Mouse (Mus musculus): ENCODE results near the gene Wee2. TPM values are rescaled to one million over a fixed set of nuclear protein-coding genes. Genes with fewer than 3 reads are reported as not detected.

The Wee2 gene
- total and polyA plus RNA-seq, 2 experiments, result not detected

- no peak overlapping the region for H3K27ac ChIP-seq (replicated peaks; ENCODE audit: insufficient read depth, low read depth, low read length)
- TF ChIP-seq POLR2A (IDR thresholded peaks at IDR 0.05; ENCODE audit: extremely low read depth, insufficient read depth, low read length) (no peak), CTCF (IDR thresholded peaks at IDR 0.05; ENCODE audit: low read depth, low read length) (no peak)
- peak; percentile 54 for DNase-seq (ENCODE audit: extremely low read depth, low read depth, low spot score)
Observed at GRCm38 (mm10) chr6:40431356-40431755, 7.5 kb upstream of the Wee2 start.

GRCm38 (mm10) chr6:40431812-40432211 is 7.1 kb upstream of the Wee2 start:
- Histone ChIP-seq H3K79me2 (ENCODE audit: control insufficient read depth, insufficient read depth, low read length) (no peaks in the 10 kb centered on the region; the same call in 1 of the 2 replicates), H3K9ac (ENCODE audit: low read depth, low read length) (no peak overlapping the region), H3K4me1 (ENCODE audit: control insufficient read depth, insufficient read depth, low read length) (peaks cover 5% of the 10 kb centered on the region), H3K4me3 (ENCODE audit: insufficient read depth, low read depth, low read length) (no peak overlapping the region), H3K27ac (replicated peaks; ENCODE audit: insufficient read depth, low read depth, low read length) (no peak overlapping the region), H3K36me3 (ENCODE audit: control insufficient read depth, insufficient read depth, low read length) (no peaks in the 10 kb centered on the region), H3K27me3 (ENCODE audit: control insufficient read depth, insufficient read depth, low read length) (no peaks in the 10 kb centered on the region)
- no peak for DNase-seq (ENCODE audit: extremely low read depth, low read depth, low spot score)
- TF ChIP-seq POLR2A (IDR thresholded peaks at IDR 0.05; ENCODE audit: extremely low read depth, insufficient read depth, low read length), result no peak
- no peak for TF ChIP-seq CTCF (IDR thresholded peaks at IDR 0.05; ENCODE audit: low read depth, low read length)

More at GRCm38 (mm10) chr6:40431356-40431755, 7.5 kb upstream of the Wee2 start:
- Histone ChIP-seq H3K4me1 (ENCODE audit: control insufficient read depth, insufficient read depth, low read length) (peaks cover 5% of the 10 kb centered on the region), H3K9ac (ENCODE audit: low read depth, low read length) (no peak overlapping the region), H3K4me3 (ENCODE audit: insufficient read depth, low read depth, low read length) (no peak overlapping the region), H3K79me2 (ENCODE audit: control insufficient read depth, insufficient read depth, low read length) (no peaks in the 10 kb centered on the region; the same call in 1 of the 2 replicates), H3K36me3 (ENCODE audit: control insufficient read depth, insufficient read depth, low read length) (no peaks in the 10 kb centered on the region), H3K27me3 (ENCODE audit: control insufficient read depth, insufficient read depth, low read length) (no peaks in the 10 kb centered on the region)
- WGBS, result 19% methylated on average over 4 of the region's 4 CpGs

- H3K9ac ChIP-seq (ENCODE audit: low read depth, low read length), result no peak overlapping the region
- H3K4me1 ChIP-seq (ENCODE audit: control insufficient read depth, insufficient read depth, low read length), result peaks cover 5% of the 10 kb centered on the region
- no peak overlapping the region for H3K4me3 ChIP-seq (ENCODE audit: insufficient read depth, low read depth, low read length)
- no peak for DNase-seq (ENCODE audit: extremely low read depth, low read depth, low spot score)
- no peaks in the 10 kb centered on the region; the same call in 1 of the 2 replicates for H3K79me2 ChIP-seq (ENCODE audit: control insufficient read depth, insufficient read depth, low read length)
- no peaks in the 10 kb centered on the region for H3K27me3 ChIP-seq (ENCODE audit: control insufficient read depth, insufficient read depth, low read length)
- WGBS, result 89% methylated on average over 17 of the region's 17 CpGs
- no peak overlapping the region for H3K27ac ChIP-seq (replicated peaks; ENCODE audit: insufficient read depth, low read depth, low read length)
- H3K36me3 ChIP-seq (ENCODE audit: control insufficient read depth, insufficient read depth, low read length), result no peaks in the 10 kb centered on the region
- TF ChIP-seq CTCF (IDR thresholded peaks at IDR 0.05; ENCODE audit: low read depth, low read length) (no peak), POLR2A (IDR thresholded peaks at IDR 0.05; ENCODE audit: extremely low read depth, insufficient read depth, low read length) (no peak)
Observed at GRCm38 (mm10) chr6:40432346-40433275, 6.3 kb upstream of the Wee2 start.

GRCm38 (mm10) chr6:40434697-40435096 is 4.2 kb upstream of the Wee2 start:
- Histone ChIP-seq H3K27me3 (ENCODE audit: control insufficient read depth, insufficient read depth, low read length) (no peaks in the 10 kb centered on the region), H3K79me2 (ENCODE audit: control insufficient read depth, insufficient read depth, low read length) (no peaks in the 10 kb centered on the region; the same call in 1 of the 2 replicates), H3K27ac (replicated peaks; ENCODE audit: insufficient read depth, low read depth, low read length) (no peak overlapping the region), H3K9ac (ENCODE audit: low read depth, low read length) (no peak overlapping the region), H3K36me3 (ENCODE audit: control insufficient read depth, insufficient read depth, low read length) (no peaks in the 10 kb centered on the region), H3K4me1 (ENCODE audit: control insufficient read depth, insufficient read depth, low read length) (peaks cover 5% of the 10 kb centered on the region), H3K4me3 (ENCODE audit: insufficient read depth, low read depth, low read length) (no peak overlapping the region)
- TF ChIP-seq CTCF (IDR thresholded peaks at IDR 0.05; ENCODE audit: low read depth, low read length) (no peak), POLR2A (IDR thresholded peaks at IDR 0.05; ENCODE audit: extremely low read depth, insufficient read depth, low read length) (no peak)
- no peak for DNase-seq (ENCODE audit: extremely low read depth, low read depth, low spot score)
- 47% methylated on average over 7 of the region's 7 CpGs for WGBS

GRCm38 (mm10) chr6:40435151-40436046 is 3.5 kb upstream of the Wee2 start:
- Histone ChIP-seq H3K4me3 (ENCODE audit: insufficient read depth, low read depth, low read length) (peak overlapping the region; percentile 92), H3K79me2 (ENCODE audit: control insufficient read depth, insufficient read depth, low read length) (no peaks in the 10 kb centered on the region; the same call in 1 of the 2 replicates), H3K36me3 (ENCODE audit: control insufficient read depth, insufficient read depth, low read length) (no peaks in the 10 kb centered on the region), H3K27ac (replicated peaks; ENCODE audit: insufficient read depth, low read depth, low read length) (no peak overlapping the region), H3K9ac (ENCODE audit: low read depth, low read length) (peak overlapping the region; percentile 91), H3K27me3 (ENCODE audit: control insufficient read depth, insufficient read depth, low read length) (no peaks in the 10 kb centered on the region), H3K4me1 (ENCODE audit: control insufficient read depth, insufficient read depth, low read length) (peaks cover 5% of the 10 kb centered on the region)
- WGBS, result under 1% methylated on average over 72 of the region's 72 CpGs
- TF ChIP-seq POLR2A (IDR thresholded peaks at IDR 0.05; ENCODE audit: extremely low read depth, insufficient read depth, low read length) (no peak), CTCF (IDR thresholded peaks at IDR 0.05; ENCODE audit: low read depth, low read length) (no peak)
- no peak for DNase-seq (ENCODE audit: extremely low read depth, low read depth, low spot score)
